26 mouse cellular contexts compared by ENCODE assay signal in the genomic region with DNA sequence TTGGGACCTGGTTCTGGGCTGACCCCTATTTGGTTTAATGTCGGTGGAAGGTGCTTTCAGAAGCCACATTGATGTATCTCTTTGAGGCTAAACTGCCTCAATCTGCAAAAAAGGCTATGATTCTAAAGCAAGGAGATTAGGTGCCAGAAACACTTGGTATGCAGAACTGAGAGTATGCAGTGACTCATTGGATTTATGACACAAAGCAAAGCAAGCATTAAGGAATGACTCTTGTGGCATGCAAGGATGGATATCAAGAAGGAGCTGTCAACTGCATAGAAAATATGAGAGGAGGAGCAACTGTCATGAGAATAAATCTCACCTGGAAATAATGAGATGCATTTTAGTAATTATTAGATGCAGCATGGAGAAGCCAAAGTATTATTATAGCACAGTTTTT. TPM values are rescaled to one million over a fixed set of nuclear protein-coding genes. Genes with fewer than 3 reads are reported as not detected.
"Had no signal": no experiment of that assay in that cellular context is flagged by ENCODE, and none has a peak within 500 bp of the region (broad histone marks: within the 10 kb centered on the region; RNA-seq: fewer than 3 reads in every experiment).

No protein-coding gene starts in this region.

- H3K4me1 ChIP-seq: midbrain, embryonic 10.5 days; midbrain, embryonic 12.5 days; neural tube, embryonic 13.5 days; neural tube, embryonic 15.5 days had no signal

- H3K27me3 ChIP-seq: midbrain, embryonic 12.5 days; neural tube, embryonic 13.5 days; neural tube, embryonic 15.5 days had no signal

- ATAC-seq: midbrain, embryonic 16.5 days had no signal

- DNase-seq: lung, adult 18-20 months; lung, embryonic 14.5 days; lung, postnatal 10 days; lung, postnatal 4 days; midbrain, embryonic 14.5 days; retina, postnatal 1 day; right cerebral cortex, adult 18-20 months; right cerebral cortex, postnatal 25 days; right cerebral cortex, postnatal 4 days; spleen, adult 18-20 months; thymus, adult 18-20 months; thymus, postnatal 14 days; thymus, postnatal 36 days had no signal

- H3K27ac ChIP-seq: midbrain, embryonic 10.5 days; midbrain, embryonic 12.5 days; neural tube, embryonic 13.5 days; neural tube, embryonic 15.5 days had no signal

- H3K4me3 ChIP-seq: midbrain, embryonic 10.5 days; midbrain, embryonic 12.5 days; myocyte; neural tube, embryonic 13.5 days; neural tube, embryonic 15.5 days had no signal

RNA-seq across cellular contexts. Expression of gene Htr1f, which starts 35.8 kb away (rescaled TPM):
- total RNA-seq: megakaryocyte, adult 5-6 weeks; megakaryocyte-erythroid progenitor cell, adult 5-6 weeks had no signal
- polyA plus RNA-seq: lung, embryonic 14.5 days; myocyte; neural tube, embryonic 11.5 days; small intestine, adult 2 months; stomach, embryonic 14.5 days; stomach, embryonic 16.5 days; thymus, postnatal 0 days had no signal
